In the genomic region with DNA sequence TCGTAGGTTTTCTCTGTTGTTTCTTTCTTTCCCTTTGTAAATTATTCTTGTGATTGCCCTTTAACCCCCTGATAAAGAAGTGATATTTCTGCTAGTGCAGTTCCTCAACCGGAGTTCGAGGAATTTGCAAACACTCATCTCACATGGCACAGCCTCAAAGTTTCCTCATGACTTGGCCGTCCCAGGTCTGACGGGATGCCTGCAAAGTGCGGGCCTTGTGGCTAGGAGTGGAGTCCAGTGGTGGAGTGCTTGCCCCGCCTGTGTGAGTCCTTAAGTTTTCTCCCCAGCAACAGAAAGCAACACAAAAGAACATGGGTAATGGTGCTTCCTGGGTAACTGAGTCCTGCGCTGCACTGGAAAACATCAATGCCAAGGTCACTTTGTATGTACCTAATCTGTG, we compare ENCODE assay signal across 28 mouse cellular contexts.
DNase-seq lines count a peak whose midpoint lies in the region; TF ChIP-seq lines count a peak whose summit lies in the region.
"Had no signal": no experiment of that assay in that cellular context is flagged by ENCODE, and none has a peak within 500 bp of the region (broad histone marks: within the 10 kb centered on the region; RNA-seq: fewer than 3 reads in every experiment).

No protein-coding gene starts in this region.

- no peak overlapping the region for H3K4me3 ChIP-seq in gastrocnemius, adult 2 months
- H3K4me3 ChIP-seq in lung, adult 2 months (replicated peaks; ENCODE audit: extremely low read depth, low read depth, low read length) = no peak overlapping the region
- H3K4me3 ChIP-seq: embryonic facial prominence, embryonic 13.5 days; forebrain, embryonic 10.5 days; forebrain, embryonic 15.5 days; heart, embryonic 13.5 days; kidney, embryonic 15.5 days; layer of hippocampus, adult 2 months; limb, embryonic 13.5 days; midbrain, embryonic 13.5 days; neural tube, embryonic 13.5 days; stomach, embryonic 15.5 days had no signal

- TF ChIP-seq CTCF in gastrocnemius, adult 2 months (IDR thresholded peaks at IDR 0.05) = no peak
- no peak for TF ChIP-seq CTCF in lung, adult 2 months (IDR thresholded peaks at IDR 0.05; ENCODE audit: insufficient read depth, low read length)

- WGBS in lung, adult 2 months = 53% methylated on average over 8 of the region's 8 CpGs

- no peak for TF ChIP-seq POLR2A in lung, adult 2 months (IDR thresholded peaks at IDR 0.05; ENCODE audit: borderline replicate concordance, extremely low read depth, low read depth, low read length)

- H3K4me1 ChIP-seq in lung, adult 2 months (ENCODE audit: control insufficient read depth, insufficient read depth, low read length) = peaks cover 5% of the 10 kb centered on the region; the same call in 1 of the 2 replicates
- H3K4me1 ChIP-seq: embryonic facial prominence, embryonic 13.5 days; forebrain, embryonic 10.5 days; forebrain, embryonic 15.5 days; heart, embryonic 13.5 days; kidney, embryonic 15.5 days; limb, embryonic 13.5 days; midbrain, embryonic 13.5 days; neural tube, embryonic 13.5 days; stomach, embryonic 15.5 days had no signal

- intact Hi-C loops in gastrocnemius, adult 2 months (cut with DNase I) = no loop called here

- DNase-seq in gastrocnemius, adult 2 months = no peak
- DNase-seq in gastrocnemius, postnatal 4 days (ENCODE audit: low spot score in 2 of 2) = no peak
- peak; percentile 16 for DNase-seq in lung, adult 2 months
- peak; percentile 55 for DNase-seq in lung, postnatal 25 days (ENCODE audit: low spot score)
- DNase-seq in skeletal muscle tissue, adult 2 months (ENCODE audit: low read depth, low spot score) = peak; percentile 37
- no peak for DNase-seq in urinary bladder, postnatal 14 days (ENCODE audit: low spot score)
- no peak for DNase-seq in cerebellum, postnatal 10 days
- DNase-seq: adrenal gland, adult 2 months; adrenal gland, postnatal 36 days; cerebellum, adult 11 months; cerebellum, adult 9-10 months; gastrocnemius, postnatal 10 days; heart, adult 18-20 months; heart, postnatal 10 days; kidney, adult 18-20 months; kidney, postnatal 25 days; right cerebral cortex, postnatal 4 days had no signal

- 0 out of 2 replicates have a peak overlapping the region, but pooled peaks have one; percentile 20 for H3K27ac ChIP-seq in gastrocnemius, adult 2 months
- H3K27ac ChIP-seq: embryonic facial prominence, embryonic 13.5 days; forebrain, embryonic 10.5 days; forebrain, embryonic 15.5 days; heart, embryonic 13.5 days; hindbrain, embryonic 14.5 days; kidney, embryonic 15.5 days; layer of hippocampus, adult 2 months; limb, embryonic 13.5 days; midbrain, embryonic 13.5 days; neural tube, embryonic 13.5 days; stomach, embryonic 15.5 days had no signal

Comparison
In these comparisons a context has a peak if more than half of its experiments do, and no peak if none do; other contexts are left out.
1. DNase-seq: peak in lung, adult 2 months (single experiment), lung, postnatal 25 days (single experiment) and skeletal muscle tissue, adult 2 months (single experiment); none in gastrocnemius, adult 2 months (single experiment), gastrocnemius, postnatal 4 days (0 of 2), urinary bladder, postnatal 14 days (single experiment) and cerebellum, postnatal 10 days (0 of 2).